ENCODE assay signal across 8 mouse cellular contexts in the genomic region with DNA sequence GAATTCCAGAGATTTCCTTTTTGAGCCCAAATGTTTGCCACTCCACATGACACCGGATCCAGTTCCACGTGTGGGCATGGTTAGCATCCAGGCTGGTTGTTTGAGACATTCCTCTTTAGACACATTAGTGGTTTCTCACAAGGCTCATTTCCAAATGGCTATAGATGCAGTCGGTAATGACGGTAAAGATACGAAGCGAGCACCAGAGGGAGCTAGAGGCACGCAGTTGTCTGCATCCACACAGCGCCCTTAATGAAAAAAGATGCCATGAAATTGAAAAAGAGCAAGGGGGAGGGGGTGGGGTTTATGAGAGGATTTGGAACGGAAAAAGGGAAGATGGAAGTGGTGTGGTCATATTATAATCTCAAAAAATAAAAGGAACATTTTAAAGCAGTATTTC. TPM values are rescaled to one million over a fixed set of nuclear protein-coding genes. Genes with fewer than 3 reads are reported as not detected.
A peak's percentile ranks its signal among the peaks of the same experiment; 100 is the strongest.
DNase-seq lines count a peak whose midpoint lies in the region; ATAC-seq lines count a peak whose summit lies in the region.
"Had no signal": no experiment of that assay in that cellular context is flagged by ENCODE, and none has a peak within 500 bp of the region (broad histone marks: within the 10 kb centered on the region; RNA-seq: fewer than 3 reads in every experiment).

No protein-coding gene starts in this region.

- WGBS in forebrain, embryonic 12.5 days, result 3% methylated on average over 9 of the region's 9 CpGs
- 3% methylated on average over 9 of the region's 9 CpGs for WGBS in hindbrain, embryonic 13.5 days

- peak; percentile 81 for DNase-seq in NIH3T3 (ENCODE audit: low read depth)
- peak; percentile 56 for DNase-seq in c-Kit-positive CD71-negative TER-119-negative erythroid progenitor cells, embryonic 14.5 days (ENCODE audit: low read depth)
- DNase-seq in layer of hippocampus, postnatal 10 days (ENCODE audit: low spot score in 2 of 2), result peak; percentile 72 to 80
- DNase-seq in right cerebral cortex, postnatal 10 days (ENCODE audit: low spot score in 2 of 2), result peak; percentile 84 to 87

- no peaks in the 10 kb centered on the region for H3K9me3 ChIP-seq in forebrain, embryonic 12.5 days
- no peaks in the 10 kb centered on the region for H3K9me3 ChIP-seq in hindbrain, embryonic 13.5 days
- H3K9me3 ChIP-seq: liver, embryonic 15.5 days had no signal

- H3K9ac ChIP-seq in forebrain, embryonic 12.5 days, result no peak overlapping the region
- H3K9ac ChIP-seq in hindbrain, embryonic 13.5 days, result no peak overlapping the region
- H3K9ac ChIP-seq: liver, embryonic 15.5 days had no signal

- no peaks in the 10 kb centered on the region for H3K27me3 ChIP-seq in forebrain, embryonic 12.5 days
- no peaks in the 10 kb centered on the region for H3K27me3 ChIP-seq in hindbrain, embryonic 13.5 days
- H3K27me3 ChIP-seq: liver, embryonic 15.5 days had no signal

- H3K4me3 ChIP-seq in forebrain, embryonic 12.5 days (replicated peaks), result no peak overlapping the region
- no peak overlapping the region for H3K4me3 ChIP-seq in hindbrain, embryonic 13.5 days
- H3K4me3 ChIP-seq: liver, embryonic 15.5 days had no signal

- no peaks in the 10 kb centered on the region for H3K36me3 ChIP-seq in forebrain, embryonic 12.5 days (replicated peaks)
- no peaks in the 10 kb centered on the region for H3K36me3 ChIP-seq in hindbrain, embryonic 13.5 days
- H3K36me3 ChIP-seq: liver, embryonic 15.5 days had no signal

- no peak overlapping the region for H3K4me2 ChIP-seq in forebrain, embryonic 12.5 days
- no peak overlapping the region for H3K4me2 ChIP-seq in hindbrain, embryonic 13.5 days
- H3K4me2 ChIP-seq: liver, embryonic 15.5 days had no signal

- no peaks in the 10 kb centered on the region for H3K4me1 ChIP-seq in forebrain, embryonic 12.5 days
- no peaks in the 10 kb centered on the region for H3K4me1 ChIP-seq in hindbrain, embryonic 13.5 days (replicated peaks)

- H3K27ac ChIP-seq in forebrain, embryonic 12.5 days, result no peak overlapping the region
- no peak overlapping the region for H3K27ac ChIP-seq in hindbrain, embryonic 13.5 days
- H3K27ac ChIP-seq: liver, embryonic 15.5 days had no signal

- ATAC-seq in forebrain, embryonic 12.5 days (ENCODE audit: low FRiP score), result peak; percentile 75
- peak; percentile 89 for ATAC-seq in hindbrain, embryonic 13.5 days (ENCODE audit: low FRiP score)
- ATAC-seq in megakaryocyte, adult 5-6 weeks (ENCODE audit: poor library complexity, severe bottlenecking), result peak; percentile 96

RNA-seq across cellular contexts. Expression of gene Fry, which starts 50.3 kb away (rescaled TPM):
- polyA plus RNA-seq in forebrain, embryonic 12.5 days (2016; fragmentation: Nextera tagmentation; extraction: Ambion mirVana), result 15.2 and 18.2 TPM in 2 replicates
- 40.7 and 40.9 TPM in 2 replicates for polyA plus RNA-seq in hindbrain, embryonic 13.5 days (2015; fragmentation: Nextera tagmentation; extraction: Ambion mirVana)
- total RNA-seq in layer of hippocampus, postnatal 10 days (2021), result 100 to 1,000 TPM; 213 to 215 TPM
- total RNA-seq in megakaryocyte, adult 5-6 weeks (2015), result 74.5 and 74.8 TPM in 2 replicates
- total RNA-seq in megakaryocyte, adult 5-6 weeks (2017), result 52.2 and 66.5 TPM in 2 replicates
